Mouse (Mus musculus) thymus, adult 18-20 months (tissue): ENCODE data around the gene A130010J15Rik.

Source experiments
- DNase-seq, 2 experiments: peaks; one replicate each; pipeline ENCODE4 v3.0.0; 2022; ENCODE audit warnings: mixed read lengths in 2 of 2

Gene A130010J15Rik

GRCm38 (mm10) chr1:193201383-193201778, 33.5 kb downstream of the A130010J15Rik start, which contains the start of gene Traf3ip3:
TSS of gene Traf3ip3 (minus strand) at chr1:193201703.
- DNase-seq = peak; percentile 78 to 93

- DNase-seq = no peak
Observed at GRCm38 (mm10) chr1:193203821-193204220, 36.0 kb downstream of the A130010J15Rik start.

- no peak for DNase-seq
Observed at GRCm38 (mm10) chr1:193205431-193205830, 37.6 kb downstream of the A130010J15Rik start.

- DNase-seq = no peak
Observed at GRCm38 (mm10) chr1:193207503-193207902, 39.7 kb downstream of the A130010J15Rik start, which contains the start of gene Lamb3. TSS of gene Lamb3 (plus strand) at chr1:193207699.

- peak; percentile 47 to 64 for DNase-seq
Observed at GRCm38 (mm10) chr1:193208178-193208577, 40.3 kb downstream of the A130010J15Rik start.

- DNase-seq = no peak
Observed at GRCm38 (mm10) chr1:193211371-193211770, 43.5 kb downstream of the A130010J15Rik start.

- DNase-seq = no peak
Observed at GRCm38 (mm10) chr1:193214053-193214452, 46.2 kb downstream of the A130010J15Rik start.

GRCm38 (mm10) chr1:193216000-193216399, 48.2 kb downstream of the A130010J15Rik start:
- no peak for DNase-seq

- DNase-seq = no peak
Observed at GRCm38 (mm10) chr1:193220408-193220807, 52.6 kb downstream of the A130010J15Rik start.

- DNase-seq = no peak
Observed at GRCm38 (mm10) chr1:193225531-193225930, 57.7 kb downstream of the A130010J15Rik start.

GRCm38 (mm10) chr1:193226114-193226513, 58.3 kb downstream of the A130010J15Rik start:
- no peak for DNase-seq

- DNase-seq = no peak
Observed at GRCm38 (mm10) chr1:193226724-193227522, 59.1 kb downstream of the A130010J15Rik start.
